Mouse (Mus musculus) embryonic facial prominence, embryonic 15.5 days (tissue): Measurements from ENCODE around the gene 1700109H08Rik. TPM values are rescaled to one million over a fixed set of nuclear protein-coding genes. Genes with fewer than 3 reads are reported as not detected.
A peak's percentile ranks its signal among the peaks of the same experiment; 100 is the strongest.
"Not testable (repeated sequence)": the region's sequence is repeated elsewhere in the genome, so short reads cannot be mapped to it uniquely, and the experiment has no call there.

ENCODE experiments used
- ATAC-seq: fragments of 200-750 bp; cut with Nextera tagmentation; 2 replicates; pipeline ENCODE4 v1.8.0; 2017; ENCODE audit warnings: low read depth, moderate TSS enrichment; ENCODE audit not compliant: insufficient number of reproducible peaks, low FRiP score, low TSS enrichment
- H3K27ac ChIP-seq: fragments of 300-500 bp; sonication (generic); replicated peaks from 2 replicates; pipeline ENCODE4 v1.5.1; 2015; ENCODE audit warnings: mild to moderate bottlenecking, inconsistent platforms
- H3K27me3 ChIP-seq: fragments of 300-500 bp; sonication (generic); 2 replicates; pipeline ENCODE4 v1.6.1; 2015; ENCODE audit warnings: inconsistent platforms
- H3K36me3 ChIP-seq: fragments of 300-500 bp; sonication (generic); 2 replicates; pipeline ENCODE4 v1.6.1; 2015; ENCODE audit warnings: mild to moderate bottlenecking, inconsistent platforms
- H3K4me1 ChIP-seq: fragments of 300-500 bp; sonication (generic); 2 replicates; pipeline ENCODE4 v1.6.1; 2015; ENCODE audit warnings: inconsistent platforms
- H3K4me2 ChIP-seq: fragments of 300-500 bp; sonication (generic); replicated peaks from 2 replicates; pipeline ENCODE4 v1.6.1; 2015; ENCODE audit warnings: mild to moderate bottlenecking, inconsistent platforms
- H3K4me3 ChIP-seq: fragments of 300-500 bp; sonication (generic); replicated peaks from 2 replicates; pipeline ENCODE4 v1.5.1; 2015; ENCODE audit warnings: mild to moderate bottlenecking, inconsistent platforms
- H3K9ac ChIP-seq: fragments of 300-500 bp; sonication (generic); 2 replicates; pipeline ENCODE4 v1.6.1; 2015; ENCODE audit warnings: inconsistent platforms
- H3K9me3 ChIP-seq: fragments of 300-500 bp; sonication (generic); replicated peaks from 2 replicates; pipeline ENCODE4 v1.6.1; 2016; ENCODE audit warnings: inconsistent platforms
- WGBS: fragments of 180-500 bp; shearing (Covaris S2); methylation state at CpG from one replicate; pipeline ENCODE4 v1.1.7; 2015; 5-methylcytosine and 5-hydroxymethylcytosine counted together
- polyA plus RNA-seq: library from polyadenylated mRNA; unstranded; fragments of >200 nt; fragmentation: Nextera tagmentation; extraction: Ambion mirVana; gene quantifications from 2 replicates; pipeline ENCODE4 v1.2.1, GENCODE M21; 2015

The 1700109H08Rik gene
- 2.3 and 2.8 TPM in 2 replicates for polyA plus RNA-seq

- H3K36me3 ChIP-seq = peaks cover 89% of the 10 kb centered on the region
- WGBS = 91% methylated on average over 4 of the region's 4 CpGs
These were observed at the start of gene 1700109H08Rik for GRCm38 (mm10) chr5:3571266-3571665. 1700109H08Rik (plus strand) TSS chr5:3571566.

GRCm38 (mm10) chr5:3521741-3522140, 49.6 kb upstream of the 1700109H08Rik start:
- WGBS = 88% methylated on average over 12 of the region's 12 CpGs

More at GRCm38 (mm10) chr5:3571266-3571665, at the start of gene 1700109H08Rik:
- Histone ChIP-seq H3K9ac (no peak within 1 kb of the TSS), H3K4me1 (no peaks in the 10 kb centered on the region), H3K4me3 (no peak within 1 kb of the TSS), H3K27me3 (no peaks in the 10 kb centered on the region), H3K4me2 (no peak within 1 kb of the TSS), H3K27ac (no peak within 1 kb of the TSS), H3K9me3 (no peaks in the 10 kb centered on the region)
- ATAC-seq = no peak

GRCm38 (mm10) chr5:3522826-3523225, 48.5 kb upstream of the 1700109H08Rik start:
- no peak for ATAC-seq
- Histone ChIP-seq H3K27me3 (no peaks in the 10 kb centered on the region), H3K9ac (no peak overlapping the region), H3K27ac (no peak overlapping the region), H3K36me3 (peaks cover 11% of the 10 kb centered on the region), H3K4me3 (no peak overlapping the region), H3K4me1 (no peaks in the 10 kb centered on the region), H3K4me2 (no peak overlapping the region), H3K9me3 (no peaks in the 10 kb centered on the region)
- WGBS = 90% methylated on average over 10 of the region's 10 CpGs

More at GRCm38 (mm10) chr5:3521741-3522140, 49.6 kb upstream of the 1700109H08Rik start:
- Histone ChIP-seq H3K27ac (no peak overlapping the region), H3K4me1 (no peaks in the 10 kb centered on the region), H3K4me3 (no peak overlapping the region), H3K9me3 (no peaks in the 10 kb centered on the region), H3K4me2 (no peak overlapping the region), H3K27me3 (no peaks in the 10 kb centered on the region), H3K9ac (no peak overlapping the region), H3K36me3 (peaks cover 11% of the 10 kb centered on the region)
- ATAC-seq = no peak

GRCm38 (mm10) chr5:3527041-3527691, 44.2 kb upstream of the 1700109H08Rik start:
- H3K9me3 ChIP-seq = no peaks in the 10 kb centered on the region
- H3K27ac ChIP-seq = no peak overlapping the region
- no peak for ATAC-seq
- H3K4me1 ChIP-seq = 0 out of 2 replicates have a peak, but pooled peaks cover 8% of the 10 kb centered on the region
- H3K9ac ChIP-seq = no peak overlapping the region
- 35% methylated on average over 5 of the region's 5 CpGs for WGBS
- no peaks in the 10 kb centered on the region; the same call in 1 of the 2 replicates for H3K36me3 ChIP-seq
- H3K4me2 ChIP-seq = no peak overlapping the region
- H3K4me3 ChIP-seq = no peak overlapping the region
- no peaks in the 10 kb centered on the region for H3K27me3 ChIP-seq

GRCm38 (mm10) chr5:3529585-3530189, 41.7 kb upstream of the 1700109H08Rik start:
- Histone ChIP-seq H3K27me3 (no peaks in the 10 kb centered on the region), H3K9ac (no peak overlapping the region), H3K27ac (no peak overlapping the region), H3K36me3 (no peaks in the 10 kb centered on the region), H3K4me1 (0 out of 2 replicates have a peak, but pooled peaks cover 8% of the 10 kb centered on the region), H3K4me2 (no peak overlapping the region), H3K9me3 (no peaks in the 10 kb centered on the region), H3K4me3 (no peak overlapping the region)
- whole genome bisulfite sequencing = 34% methylated on average over 10 of the region's 10 CpGs
- peak; percentile 63; the same call in 1 of the 2 replicates for ATAC-seq

DNA sequence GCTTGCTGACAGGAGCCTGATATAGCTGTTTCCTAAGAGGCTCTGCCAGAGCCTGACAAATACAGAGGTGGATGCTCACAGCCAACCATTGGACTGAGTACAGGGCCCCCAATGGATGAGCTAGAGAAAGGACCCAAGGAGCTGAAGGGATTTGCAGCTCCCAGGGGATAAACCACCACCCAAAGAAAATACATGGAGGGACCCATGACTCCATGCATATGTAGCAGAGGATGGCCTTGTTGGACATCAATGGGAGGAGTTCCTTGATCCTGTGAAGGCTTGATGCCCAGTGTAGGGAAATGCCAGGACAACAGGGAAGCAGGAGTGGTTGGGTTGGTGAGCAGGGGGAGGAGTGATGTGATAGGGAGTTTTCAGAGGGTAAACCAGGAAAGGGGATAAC, 39.3 kb upstream of the 1700109H08Rik start:
- H3K27me3 ChIP-seq, H3K9ac ChIP-seq, H3K36me3 ChIP-seq, H3K9me3 ChIP-seq, H3K4me1 ChIP-seq, ATAC-seq, H3K27ac ChIP-seq, H3K4me2 ChIP-seq, H3K4me3 ChIP-seq: not testable (repeated sequence)

DNA sequence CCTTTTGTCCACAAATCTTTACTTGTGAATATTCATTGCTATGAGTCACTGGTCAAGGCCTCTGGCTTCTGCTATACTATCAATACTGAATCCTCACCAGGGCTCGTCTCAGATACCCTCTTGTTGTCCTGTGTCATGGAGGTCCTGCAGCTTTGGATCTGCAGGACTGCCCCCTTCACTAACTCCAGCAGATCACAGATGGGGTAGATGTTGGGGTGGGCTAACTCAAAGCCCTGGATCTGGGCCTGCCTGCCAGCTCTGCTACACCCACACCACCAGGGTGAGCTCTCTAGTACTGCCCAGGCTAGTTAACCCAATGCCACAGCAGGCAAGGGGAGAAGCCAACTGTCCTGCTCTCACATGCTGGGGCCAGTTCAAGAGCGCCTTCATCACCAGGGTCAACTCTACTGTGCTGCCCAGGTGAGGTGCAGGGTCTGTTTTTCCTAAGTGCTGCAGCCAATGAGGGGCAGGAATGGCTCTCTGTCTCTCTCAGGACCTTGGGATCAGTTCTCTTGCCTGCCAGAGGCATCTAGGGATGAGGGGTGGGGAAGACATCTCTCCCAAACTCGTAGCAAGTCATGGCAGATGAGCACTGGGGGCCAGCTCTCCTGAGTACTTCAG, 34.7 kb upstream of the 1700109H08Rik start:
- 74% methylated on average over 3 of the region's 3 CpGs for WGBS
- Histone ChIP-seq H3K9me3 (no peaks in the 10 kb centered on the region), H3K4me2 (no peak overlapping the region), H3K27ac (no peak overlapping the region), H3K4me1 (0 out of 2 replicates have a peak, but pooled peaks cover 4% of the 10 kb centered on the region), H3K4me3 (no peak overlapping the region), H3K9ac (no peak overlapping the region), H3K27me3 (no peaks in the 10 kb centered on the region), H3K36me3 (no peaks in the 10 kb centered on the region)
- no peak for ATAC-seq

DNA sequence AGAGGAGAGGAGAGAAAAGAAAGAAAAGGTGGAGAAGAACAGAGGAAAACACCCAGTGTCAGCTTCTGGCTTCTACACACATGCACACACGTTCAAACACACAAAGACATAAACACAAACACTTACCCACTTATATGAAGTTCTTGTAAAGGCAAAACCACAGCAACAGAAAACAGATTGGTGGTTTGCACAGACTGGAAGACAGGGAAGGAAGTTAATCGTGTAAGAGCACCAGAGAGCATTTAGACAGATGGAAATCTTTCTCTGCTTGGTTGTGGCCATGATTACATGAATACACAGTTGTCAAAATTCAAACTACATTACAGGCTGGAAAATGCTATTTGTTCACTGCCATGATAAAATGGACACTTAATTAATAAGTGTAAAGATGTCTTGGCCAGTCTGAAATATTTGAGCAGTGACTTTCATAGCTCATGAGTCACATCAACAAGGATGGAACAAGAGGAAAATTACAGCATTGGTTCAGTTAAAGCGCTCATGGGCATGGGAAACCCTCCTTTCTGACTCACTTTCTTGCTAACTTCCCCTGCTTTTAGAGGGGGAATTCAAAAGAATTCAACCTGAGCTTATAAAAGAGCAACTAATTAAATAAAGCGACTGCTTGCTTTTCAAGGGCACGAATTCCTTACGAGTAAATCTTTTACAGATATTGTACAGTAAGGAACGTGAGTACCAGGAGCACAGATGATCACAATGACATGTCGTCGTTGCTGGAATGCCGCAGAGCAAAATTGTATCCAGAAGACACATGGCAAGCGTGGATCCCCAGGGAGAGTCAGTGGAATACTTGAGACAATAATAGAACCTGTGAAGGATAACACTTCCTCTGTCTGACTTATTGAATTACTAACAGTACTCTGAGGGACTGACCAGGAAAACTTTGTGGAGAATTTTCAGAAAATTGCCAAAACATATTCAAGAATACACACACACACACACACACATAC, 32.6 kb upstream of the 1700109H08Rik start:
- H3K4me2 ChIP-seq = no peak overlapping the region
- ATAC-seq = no peak
- no peaks in the 10 kb centered on the region for H3K9me3 ChIP-seq
- H3K4me1 ChIP-seq = 0 out of 2 replicates have a peak, but pooled peaks cover 4% of the 10 kb centered on the region
- 29% methylated on average over 11 of the region's 11 CpGs for WGBS
- H3K27me3 ChIP-seq = no peaks in the 10 kb centered on the region
- H3K9ac ChIP-seq = no peak overlapping the region
- H3K4me3 ChIP-seq = no peak overlapping the region
- no peak overlapping the region for H3K27ac ChIP-seq
- H3K36me3 ChIP-seq = no peaks in the 10 kb centered on the region

GRCm38 (mm10) chr5:3541871-3542270, 29.5 kb upstream of the 1700109H08Rik start:
- WGBS = 72% methylated on average over 6 of the region's 6 CpGs
- no peak overlapping the region for H3K4me3 ChIP-seq
- no peak for ATAC-seq

GRCm38 (mm10) chr5:3543629-3544479, 27.5 kb upstream of the 1700109H08Rik start, which contains the start of gene Fam133b:
Fam133b (plus strand) TSS chr5:3543833.
- H3K9ac ChIP-seq = peak within 1 kb of the TSS; percentile 90
- 0 out of 2 replicates have a peak, but pooled peaks cover 6% of the 10 kb centered on the region for H3K36me3 ChIP-seq
- H3K27ac ChIP-seq = peak within 1 kb of the TSS; percentile 93
- H3K27me3 ChIP-seq = no peaks in the 10 kb centered on the region
- no peaks in the 10 kb centered on the region for H3K9me3 ChIP-seq
- under 1% methylated on average over 73 of the region's 80 CpGs for WGBS
- H3K4me1 ChIP-seq = peaks cover 14% of the 10 kb centered on the region
- ATAC-seq = peak; percentile 92
- peak within 1 kb of the TSS; percentile 89 for H3K4me3 ChIP-seq
- peak within 1 kb of the TSS; percentile 61 for H3K4me2 ChIP-seq

More at GRCm38 (mm10) chr5:3541871-3542270, 29.5 kb upstream of the 1700109H08Rik start:
- 0 out of 2 replicates have a peak, but pooled peaks cover 1% of the 10 kb centered on the region for H3K36me3 ChIP-seq
- H3K27ac ChIP-seq = no peak overlapping the region
- peaks cover 15% of the 10 kb centered on the region for H3K4me1 ChIP-seq
- H3K9ac ChIP-seq = no peak overlapping the region
- H3K27me3 ChIP-seq = no peaks in the 10 kb centered on the region
- H3K9me3 ChIP-seq = no peaks in the 10 kb centered on the region
- H3K4me2 ChIP-seq = no peak overlapping the region
